Mouse (Mus musculus): Measurements from ENCODE around the gene Abhd17b.

Abhd17b gene

GRCm38 (mm10) chr19:21733176-21733575 lies 80.2 kb downstream of the Abhd17b start:
- DNase-seq: no peak

- no peak for DNase-seq
These were observed 81.1 kb downstream of the Abhd17b start for GRCm38 (mm10) chr19:21734112-21734511.
